9 mouse cellular contexts compared by ENCODE assay signal in genomic region chr19:15791264-15791913, GRCm38 (mm10).
DNase-seq lines count a peak whose midpoint lies in the region; ATAC-seq and TF ChIP-seq lines count a peak whose summit lies in the region.
"Had no signal": no experiment of that assay in that cellular context is flagged by ENCODE, and none has a peak within 500 bp of the region (broad histone marks: within the 10 kb centered on the region; RNA-seq: fewer than 3 reads in every experiment).

No protein-coding gene starts in this region.

- H3K4me3 ChIP-seq in kidney, postnatal 0 days (replicated peaks; ENCODE audit: low read depth, low read length) = no peak overlapping the region
- no peak overlapping the region for H3K4me3 ChIP-seq in forebrain, embryonic 14.5 days (ENCODE audit: low read depth, low read length)
- H3K4me3 ChIP-seq in limb, embryonic 10.5 days = peak overlapping the region; percentile 30; the same call in 1 of the 2 replicates
- no peak overlapping the region for H3K4me3 ChIP-seq in neural tube, embryonic 15.5 days (replicated peaks)

- no peaks in the 10 kb centered on the region for H3K27me3 ChIP-seq in kidney, postnatal 0 days (ENCODE audit: insufficient read depth, low read length)
- no peaks in the 10 kb centered on the region for H3K27me3 ChIP-seq in forebrain, embryonic 14.5 days (replicated peaks; ENCODE audit: control insufficient read depth, insufficient read depth, low read length)
- peaks cover 24% of the 10 kb centered on the region; the same call in 1 of the 2 replicates for H3K27me3 ChIP-seq in limb, embryonic 10.5 days (ENCODE audit: low read depth, poor library complexity, severe bottlenecking)
- H3K27me3 ChIP-seq in neural tube, embryonic 15.5 days (replicated peaks) = no peaks in the 10 kb centered on the region; the same call in 1 of the 2 replicates

- no peak for DNase-seq in kidney, postnatal 0 days (ENCODE audit: low spot score)
- DNase-seq in kidney, adult 8-10 months = no peak
- DNase-seq in forebrain, embryonic 14.5 days (ENCODE audit: low spot score) = peak; percentile 44
- DNase-seq in limb, embryonic 10.5 days (ENCODE audit: low spot score) = no peak
- DNase-seq in frontal cortex, postnatal 10 days (ENCODE audit: low spot score in 2 of 2) = no peak
- no peak for DNase-seq in cerebellum, adult 8-10 months
- DNase-seq: cerebellum, adult 11 months had no signal

- no peak for TF ChIP-seq CTCF in kidney, postnatal 0 days (IDR thresholded peaks at IDR 0.05; ENCODE audit: low read depth)

- ATAC-seq in kidney, postnatal 0 days (replicated peaks; ENCODE audit: low FRiP score, low read depth) = no peak
- peak; percentile 42 for ATAC-seq in forebrain, embryonic 14.5 days
- peak; percentile 66; the same call in 1 of the 2 replicates for ATAC-seq in neural tube, embryonic 15.5 days (ENCODE audit: low FRiP score)
- ATAC-seq in erythroblast, adult 5-6 weeks (replicated peaks; ENCODE audit: low FRiP score, poor library complexity, severe bottlenecking) = no peak

- H3K27ac ChIP-seq in kidney, postnatal 0 days = no peak overlapping the region
- no peak overlapping the region for H3K27ac ChIP-seq in forebrain, embryonic 14.5 days (ENCODE audit: low read depth, low read length)
- H3K27ac ChIP-seq in limb, embryonic 10.5 days = no peak overlapping the region
- no peak overlapping the region for H3K27ac ChIP-seq in neural tube, embryonic 15.5 days (replicated peaks)

- H3K4me2 ChIP-seq in kidney, postnatal 0 days (ENCODE audit: low read length) = peak overlapping the region; percentile 40
- H3K4me2 ChIP-seq in forebrain, embryonic 14.5 days (ENCODE audit: low read length) = peak overlapping the region; percentile 37
- peak overlapping the region; percentile 51 for H3K4me2 ChIP-seq in neural tube, embryonic 15.5 days

- H3K4me1 ChIP-seq in kidney, postnatal 0 days (replicated peaks; ENCODE audit: insufficient read depth, low read length) = no peaks in the 10 kb centered on the region
- 0 out of 2 replicates have a peak, but pooled peaks cover 4% of the 10 kb centered on the region for H3K4me1 ChIP-seq in forebrain, embryonic 14.5 days (ENCODE audit: control insufficient read depth, insufficient read depth, low read length)
- H3K4me1 ChIP-seq in limb, embryonic 10.5 days = peaks cover 9% of the 10 kb centered on the region
- H3K4me1 ChIP-seq in neural tube, embryonic 15.5 days = peaks cover 21% of the 10 kb centered on the region

- 35% methylated on average over 12 of the region's 12 CpGs for WGBS in kidney, postnatal 0 days
- 46% methylated on average over 12 of the region's 12 CpGs for WGBS in forebrain, embryonic 14.5 days
- 44% methylated on average over 12 of the region's 12 CpGs for WGBS in limb, embryonic 10.5 days
- 25% methylated on average over 12 of the region's 12 CpGs for WGBS in neural tube, embryonic 15.5 days

- no peaks in the 10 kb centered on the region for H3K36me3 ChIP-seq in kidney, postnatal 0 days (ENCODE audit: insufficient read depth, low read length)
- no peaks in the 10 kb centered on the region for H3K36me3 ChIP-seq in forebrain, embryonic 14.5 days (ENCODE audit: control insufficient read depth, insufficient read depth, low read length)
- H3K36me3 ChIP-seq in limb, embryonic 10.5 days = no peaks in the 10 kb centered on the region
- H3K36me3 ChIP-seq in neural tube, embryonic 15.5 days = no peaks in the 10 kb centered on the region

- H3K9ac ChIP-seq in kidney, postnatal 0 days (ENCODE audit: low read depth, low read length) = no peak overlapping the region
- no peak overlapping the region; the same call in 1 of the 2 replicates for H3K9ac ChIP-seq in forebrain, embryonic 14.5 days (ENCODE audit: low read length)
- H3K9ac ChIP-seq in neural tube, embryonic 15.5 days (replicated peaks) = no peak overlapping the region

- H3K9me3 ChIP-seq in kidney, postnatal 0 days (replicated peaks; ENCODE audit: low read length) = no peaks in the 10 kb centered on the region
- H3K9me3 ChIP-seq in forebrain, embryonic 14.5 days (replicated peaks; ENCODE audit: control insufficient read depth, low read length) = no peaks in the 10 kb centered on the region
- H3K9me3 ChIP-seq in limb, embryonic 10.5 days (replicated peaks) = no peaks in the 10 kb centered on the region
- no peaks in the 10 kb centered on the region for H3K9me3 ChIP-seq in neural tube, embryonic 15.5 days (replicated peaks)

Comparison
In these comparisons a context has a peak if more than half of its experiments do, and no peak if none do; other contexts are left out.
1. ATAC-seq: peak in forebrain, embryonic 14.5 days (single experiment) and neural tube, embryonic 15.5 days (single experiment); none in kidney, postnatal 0 days (single experiment) and erythroblast, adult 5-6 weeks (single experiment).
2. Peak in every context shown above with its lines, with median percentiles within 50 percentile points of each other: H3K4me2 ChIP-seq.